Comparison of ENCODE assay signal across 8 mouse cellular contexts in genomic region chr2:106693702-106694566, GRCm38 (mm10). TPM values are rescaled to one million over a fixed set of nuclear protein-coding genes. Genes with fewer than 3 reads are reported as not detected.
DNase-seq lines count a peak whose midpoint lies in the region; ATAC-seq and TF ChIP-seq lines count a peak whose summit lies in the region.

No protein-coding gene starts in this region.

- no peaks in the 10 kb centered on the region for H3K27me3 ChIP-seq in intestine, embryonic 14.5 days (replicated peaks; ENCODE audit: control insufficient read depth, insufficient read depth, low read length)
- H3K27me3 ChIP-seq in limb, embryonic 13.5 days = no peaks in the 10 kb centered on the region
- no peaks in the 10 kb centered on the region for H3K27me3 ChIP-seq in midbrain, embryonic 16.5 days (ENCODE audit: control insufficient read depth, insufficient read depth, low read depth, low read length)

- ATAC-seq in intestine, embryonic 14.5 days (replicated peaks; ENCODE audit: low FRiP score, low TSS enrichment, low read depth) = peak; percentile 77
- ATAC-seq in limb, embryonic 13.5 days (ENCODE audit: low FRiP score, low read depth) = peak; percentile 74
- ATAC-seq in midbrain, embryonic 16.5 days = peak; percentile 73

- H3K27ac ChIP-seq in layer of hippocampus, adult 2 months = peak overlapping the region; percentile 97
- peak overlapping the region; percentile 96 for H3K27ac ChIP-seq in intestine, embryonic 14.5 days (ENCODE audit: low read depth)
- H3K27ac ChIP-seq in limb, embryonic 13.5 days = peak overlapping the region; percentile 98
- peak overlapping the region; percentile 100 for H3K27ac ChIP-seq in midbrain, embryonic 16.5 days (ENCODE audit: low read length)

- WGBS in intestine, embryonic 14.5 days = 1% methylated on average over 77 of the region's 91 CpGs
- under 1% methylated on average over 87 of the region's 91 CpGs for WGBS in limb, embryonic 13.5 days
- WGBS in midbrain, embryonic 16.5 days = under 1% methylated on average over 65 of the region's 91 CpGs

- peak in 1 of 2 experiments; percentile 27 for DNase-seq in layer of hippocampus, adult 2 months (ENCODE audit: low spot score in 2 of 2)
- no peak for DNase-seq in layer of hippocampus, adult 9-10 months (ENCODE audit: low spot score)
- peak; percentile 71 for DNase-seq in embryo, embryonic 10 days (ENCODE audit: low spot score)
- peak; percentile 33 to 37 for DNase-seq in gastrocnemius, postnatal 36 days
- DNase-seq in intestine, embryonic 14.5 days (ENCODE audit: low spot score) = peak; percentile 84
- peak; percentile 61 for DNase-seq in testis, postnatal 10 days (ENCODE audit: low spot score)

- peak overlapping the region; percentile 93 for H3K9ac ChIP-seq in intestine, embryonic 14.5 days (ENCODE audit: low read length)
- peak overlapping the region; percentile 97 for H3K9ac ChIP-seq in limb, embryonic 13.5 days
- peak overlapping the region; percentile 96 for H3K9ac ChIP-seq in midbrain, embryonic 16.5 days (ENCODE audit: low read depth, low read length)

- no peak for TF ChIP-seq CTCF in layer of hippocampus, adult 2 months (conservative IDR thresholded peaks at IDR 0.05)

- peaks cover 6% of the 10 kb centered on the region; the same call in 1 of the 2 replicates for H3K4me1 ChIP-seq in intestine, embryonic 14.5 days (replicated peaks; ENCODE audit: control insufficient read depth, insufficient read depth, low read length)
- H3K4me1 ChIP-seq in limb, embryonic 13.5 days = peaks cover 39% of the 10 kb centered on the region
- H3K4me1 ChIP-seq in midbrain, embryonic 16.5 days (ENCODE audit: control insufficient read depth, insufficient read depth, low read length) = peaks cover 27% of the 10 kb centered on the region

- no peaks in the 10 kb centered on the region for H3K36me3 ChIP-seq in intestine, embryonic 14.5 days (ENCODE audit: control insufficient read depth, insufficient read depth, low read length)
- H3K36me3 ChIP-seq in limb, embryonic 13.5 days = no peaks in the 10 kb centered on the region
- H3K36me3 ChIP-seq in midbrain, embryonic 16.5 days (ENCODE audit: control insufficient read depth, insufficient read depth, low read length) = no peaks in the 10 kb centered on the region

- peak overlapping the region; percentile 95 for H3K4me2 ChIP-seq in intestine, embryonic 14.5 days (ENCODE audit: low read length)
- peak overlapping the region; percentile 96 for H3K4me2 ChIP-seq in limb, embryonic 13.5 days (replicated peaks)
- H3K4me2 ChIP-seq in midbrain, embryonic 16.5 days (ENCODE audit: low read length) = peak overlapping the region; percentile 68

- no peaks in the 10 kb centered on the region for H3K9me3 ChIP-seq in intestine, embryonic 14.5 days (ENCODE audit: control insufficient read depth, low read length)
- H3K9me3 ChIP-seq in limb, embryonic 13.5 days = no peaks in the 10 kb centered on the region
- H3K9me3 ChIP-seq in midbrain, embryonic 16.5 days (replicated peaks; ENCODE audit: control insufficient read depth, low read length, poor library complexity, severe bottlenecking) = no peaks in the 10 kb centered on the region

- intact Hi-C loops in gastrocnemius, postnatal 36 days (cut with DNase I) = loop anchor here (10.0 kb wide), 1 partner anchor 261 kb away; no protein-coding TSS in a partner anchor

- H3K4me3 ChIP-seq in layer of hippocampus, adult 2 months = peak overlapping the region; percentile 94
- H3K4me3 ChIP-seq in intestine, embryonic 14.5 days (ENCODE audit: low read depth, low read length) = peak overlapping the region; percentile 90
- H3K4me3 ChIP-seq in limb, embryonic 13.5 days = peak overlapping the region; percentile 85
- H3K4me3 ChIP-seq in midbrain, embryonic 16.5 days (ENCODE audit: low read depth, low read length) = peak overlapping the region; percentile 90

RNA-seq across cellular contexts. Expression of gene Mpped2, which starts 0.9 kb away (rescaled TPM):
- 10 to 100 TPM; 36.9 to 42.7 TPM for total RNA-seq in layer of hippocampus, adult 2 months (2021)
- total RNA-seq in gastrocnemius, postnatal 36 days (2021) = 1 to 10 TPM; 2.5 to 4.6 TPM
- 45.6 and 54.7 TPM in 2 replicates for polyA plus RNA-seq in intestine, embryonic 14.5 days (2014; fragmentation: Nextera tagmentation; extraction: Ambion mirVana)
- 130 and 135 TPM in 2 replicates for polyA plus RNA-seq in limb, embryonic 13.5 days (2015; fragmentation: Nextera tagmentation; extraction: Ambion mirVana)
- 99.5 and 110 TPM in 2 replicates for polyA plus RNA-seq in midbrain, embryonic 16.5 days (2015; fragmentation: Nextera tagmentation; extraction: Ambion mirVana)
